Mouse (Mus musculus) neutrophil, adult 83 days (primary cell): ENCODE results near the gene Trim30a. TPM values are rescaled to one million over a fixed set of nuclear protein-coding genes. Genes with fewer than 3 reads are reported as not detected.

Experiments used
- total RNA-seq, 2 experiments: library from RNA; stranded (reverse); gene quantifications; one replicate each; pipeline ENCODE4 v1.2.4; 2023

Trim30a gene
- 10 to 100 TPM; 40.5 to 56.3 TPM for total RNA-seq

GRCm38 (mm10) chr7:104465065-104465744, at the start of gene Trim30a:
TSS of gene Trim30a (minus strand) at chr7:104465193.

DNA sequence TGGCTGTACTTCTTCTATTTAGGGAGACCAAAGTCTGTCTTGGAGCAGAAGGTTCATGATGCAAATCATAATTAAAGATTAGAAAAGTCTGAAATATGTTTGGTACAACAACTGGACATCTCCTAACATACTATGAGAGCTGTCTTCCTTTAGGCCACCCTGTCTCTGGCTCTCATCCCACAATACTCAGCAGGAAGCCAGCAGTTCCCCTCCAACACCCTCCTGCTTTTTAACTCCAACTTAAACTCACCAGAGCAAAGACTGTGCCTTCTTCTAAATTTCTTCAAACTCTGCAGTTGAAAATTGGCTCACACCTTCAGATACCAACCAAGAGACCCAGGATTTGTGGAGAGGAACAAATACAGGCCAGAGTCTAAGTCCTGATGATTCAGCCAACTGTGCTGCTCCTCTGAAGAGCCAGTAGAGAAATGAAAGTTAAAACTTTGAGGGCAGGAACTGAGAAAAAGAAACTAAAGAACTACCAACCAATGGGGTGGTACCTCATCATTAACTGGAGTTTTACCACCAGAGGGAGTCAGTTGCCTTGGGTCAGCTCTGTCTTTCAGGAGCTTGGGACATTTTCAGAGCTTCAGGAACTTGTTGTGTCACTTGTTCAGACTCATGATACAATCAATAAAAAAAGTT, 42.5 kb upstream of the Trim30a start, which contains the start of gene Trim30d:
Trim30d (minus strand) TSS at position 429 of the 645 bp plus-strand sequence.

DNA sequence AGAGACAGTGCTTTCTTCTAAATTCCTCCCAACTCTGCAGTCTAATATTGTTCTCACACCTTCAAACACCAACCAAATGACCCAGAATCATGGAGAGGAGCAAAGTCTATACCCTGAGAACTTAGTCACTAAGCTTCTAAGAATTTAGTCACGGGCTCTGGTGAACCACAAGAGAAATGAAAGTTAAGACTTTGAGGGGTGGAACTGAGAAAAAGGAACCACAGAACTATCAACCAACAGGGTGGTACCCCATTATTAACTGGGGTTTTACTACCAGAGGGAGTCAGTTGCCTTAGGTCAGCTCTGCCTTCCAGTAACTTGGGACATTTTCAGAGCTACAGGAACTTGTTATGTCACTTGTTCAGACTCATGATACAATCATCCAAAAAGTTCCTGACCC, 64.3 kb downstream of the Trim30a start, which contains the start of gene Trim30c:
Trim30c (minus strand) TSS at position 140 of the 400 bp plus-strand sequence.

GRCm38 (mm10) chr7:104369736-104370414, 95.1 kb downstream of the Trim30a start, which contains the start of gene Trim30b:
TSS of gene Trim30b (minus strand) at chr7:104369884.

Other genes with a start within 250 kb of the Trim30a start
- gene Trim6, start 246.4 kb downstream of the Trim30a start, total RNA-seq, result 1 to 10 TPM; 1.6 TPM
- 10 to 100 TPM; 13.9 to 19.6 TPM for gene Trim34a, start 220.7 kb downstream of the Trim30a start, total RNA-seq
- gene Trim5, start 177.1 kb downstream of the Trim30a start, total RNA-seq, result 10 to 100 TPM; 11.2 to 12.9 TPM
- gene Trim12a, start 149.7 kb downstream of the Trim30a start, total RNA-seq, result 10 to 100 TPM; 47.0 to 57.4 TPM
- under 1 TPM; 0.68 to 0.79 TPM for gene Trim34b, start 135.7 kb downstream of the Trim30a start, total RNA-seq
- gene Trim12c, start 111.8 kb downstream of the Trim30a start, total RNA-seq, result 10 to 100 TPM; 26.0 to 29.6 TPM
- gene Trim30b, start 95.3 kb downstream of the Trim30a start, total RNA-seq, result 10 to 100 TPM; 50.6 to 69.0 TPM
- under 1 TPM; 0.33 to 0.86 TPM for gene Trim30c, start 64.4 kb downstream of the Trim30a start, total RNA-seq
- 10 to 100 TPM in 1 of 2 experiments, 1 to 10 TPM in 1; 8.4 to 13.4 TPM for gene Trim30d, start 42.7 kb upstream of the Trim30a start, total RNA-seq
- not detected for gene Olfr651, start 84.9 kb upstream of the Trim30a start, total RNA-seq
- not detected for gene Olfr652, start 95.7 kb upstream of the Trim30a start, total RNA-seq
- not detected for gene Olfr653, start 112.1 kb upstream of the Trim30a start, total RNA-seq
- gene Olfr654, start 121.8 kb upstream of the Trim30a start, total RNA-seq, result not detected
- gene Olfr655, start 136.6 kb upstream of the Trim30a start, total RNA-seq, result not detected
- not detected for gene Olfr656, start 148.8 kb upstream of the Trim30a start, total RNA-seq
- gene Olfr657, start 159.6 kb upstream of the Trim30a start, total RNA-seq, result not detected
- not detected for gene Olfr658, start 182.1 kb upstream of the Trim30a start, total RNA-seq
- not detected for gene Olfr659, start 201.6 kb upstream of the Trim30a start, total RNA-seq
- not detected for gene Olfr661, start 221.3 kb upstream of the Trim30a start, total RNA-seq